ENCODE assay signal across 11 mouse cellular contexts in the genomic region with DNA sequence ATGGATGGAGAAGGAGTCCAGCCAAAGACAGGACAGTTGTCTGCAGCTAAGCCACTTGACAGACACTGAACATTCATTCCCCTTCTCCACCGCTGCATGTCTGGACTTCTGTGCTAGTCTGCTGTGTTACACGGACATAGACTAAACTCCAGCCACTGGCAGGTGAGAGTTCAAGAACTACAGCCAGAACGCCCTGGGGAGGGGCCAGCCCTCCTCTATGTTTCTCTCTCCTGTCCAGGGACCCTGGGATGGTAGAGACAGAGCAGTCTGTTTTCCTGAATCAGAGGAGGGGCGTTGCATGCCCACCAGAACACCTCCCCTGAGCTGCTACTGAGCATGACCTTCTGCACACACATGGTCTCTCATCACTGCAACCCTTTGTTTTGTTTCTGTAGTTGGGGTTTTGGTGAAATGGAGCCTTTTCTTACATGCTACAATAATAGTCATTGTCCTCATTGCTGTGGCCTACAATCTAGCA. TPM values are rescaled to one million over a fixed set of nuclear protein-coding genes. Genes with fewer than 3 reads are reported as not detected.
DNase-seq lines count a peak whose midpoint lies in the region; ATAC-seq lines count a peak whose summit lies in the region.
"Had no signal": no experiment of that assay in that cellular context is flagged by ENCODE, and none has a peak within 500 bp of the region (broad histone marks: within the 10 kb centered on the region; RNA-seq: fewer than 3 reads in every experiment).

No protein-coding gene starts in this region.

- H3K36me3 ChIP-seq in forebrain, embryonic 11.5 days (ENCODE audit: control insufficient read depth, insufficient read depth, low read length), result no peaks in the 10 kb centered on the region
- H3K36me3 ChIP-seq in forebrain, embryonic 16.5 days (ENCODE audit: control insufficient read depth, insufficient read depth), result no peaks in the 10 kb centered on the region
- no peaks in the 10 kb centered on the region for H3K36me3 ChIP-seq in intestine, embryonic 14.5 days (ENCODE audit: control insufficient read depth, insufficient read depth, low read length)
- no peaks in the 10 kb centered on the region for H3K36me3 ChIP-seq in neural tube, embryonic 14.5 days (ENCODE audit: control insufficient read depth, insufficient read depth, low read length)
- H3K36me3 ChIP-seq: embryonic facial prominence, embryonic 15.5 days had no signal

- DNase-seq in forebrain, embryonic 11.5 days (ENCODE audit: low spot score), result peak; percentile 54
- peak; percentile 10 for DNase-seq in kidney, postnatal 14 days
- DNase-seq in kidney, adult 11 months, result no peak
- DNase-seq in intestine, embryonic 14.5 days (ENCODE audit: low spot score), result no peak
- DNase-seq in layer of hippocampus, adult 9-11 months, result no peak
- no peak for DNase-seq in adrenal gland, postnatal 36 days
- DNase-seq: heart, adult 2 months had no signal

- no peaks in the 10 kb centered on the region for H3K9me3 ChIP-seq in forebrain, embryonic 11.5 days (ENCODE audit: control insufficient read depth, low read length)
- no peaks in the 10 kb centered on the region for H3K9me3 ChIP-seq in forebrain, embryonic 16.5 days (ENCODE audit: control insufficient read depth, low read length)
- no peaks in the 10 kb centered on the region for H3K9me3 ChIP-seq in intestine, embryonic 14.5 days (ENCODE audit: control insufficient read depth, low read length)
- H3K9me3 ChIP-seq in neural tube, embryonic 14.5 days (ENCODE audit: control insufficient read depth, low read length), result no peaks in the 10 kb centered on the region
- H3K9me3 ChIP-seq: embryonic facial prominence, embryonic 15.5 days had no signal

- H3K4me3 ChIP-seq in forebrain, embryonic 11.5 days (ENCODE audit: low read depth, low read length), result no peak overlapping the region
- no peak overlapping the region for H3K4me3 ChIP-seq in forebrain, embryonic 16.5 days (replicated peaks; ENCODE audit: low read length)
- no peak overlapping the region for H3K4me3 ChIP-seq in intestine, embryonic 14.5 days (ENCODE audit: low read depth, low read length)
- no peak overlapping the region for H3K4me3 ChIP-seq in neural tube, embryonic 14.5 days (ENCODE audit: low read depth, low read length)
- H3K4me3 ChIP-seq: embryonic facial prominence, embryonic 15.5 days; heart, adult 2 months had no signal

- H3K27ac ChIP-seq in forebrain, embryonic 11.5 days (ENCODE audit: low read depth, low read length), result peak overlapping the region; percentile 68; the same call in 1 of the 2 replicates
- no peak overlapping the region for H3K27ac ChIP-seq in forebrain, embryonic 16.5 days (ENCODE audit: low read length)
- peak overlapping the region; percentile 34; the same call in 1 of the 2 replicates for H3K27ac ChIP-seq in intestine, embryonic 14.5 days (ENCODE audit: low read depth)
- no peak overlapping the region for H3K27ac ChIP-seq in neural tube, embryonic 14.5 days (ENCODE audit: low read depth, low read length)
- H3K27ac ChIP-seq: embryonic facial prominence, embryonic 15.5 days; heart, adult 2 months had no signal

- no peak overlapping the region for H3K4me2 ChIP-seq in forebrain, embryonic 11.5 days (ENCODE audit: low read depth, low read length, severe bottlenecking)
- no peak overlapping the region for H3K4me2 ChIP-seq in forebrain, embryonic 16.5 days (ENCODE audit: low read length)
- H3K4me2 ChIP-seq in intestine, embryonic 14.5 days (ENCODE audit: low read length), result peak overlapping the region; percentile 4
- 0 out of 2 replicates have a peak overlapping the region, but pooled peaks have one; percentile 6 for H3K4me2 ChIP-seq in neural tube, embryonic 14.5 days (ENCODE audit: low read depth, low read length)
- H3K4me2 ChIP-seq: embryonic facial prominence, embryonic 15.5 days had no signal

- ATAC-seq in forebrain, embryonic 11.5 days (replicated peaks; ENCODE audit: low FRiP score), result no peak
- no peak for ATAC-seq in forebrain, embryonic 16.5 days
- ATAC-seq in intestine, embryonic 14.5 days (replicated peaks; ENCODE audit: low FRiP score, low TSS enrichment, low read depth), result no peak; the same call in 1 of the 2 replicates
- ATAC-seq in neural tube, embryonic 14.5 days (ENCODE audit: low read depth), result no peak

- H3K4me1 ChIP-seq in forebrain, embryonic 11.5 days (replicated peaks; ENCODE audit: control insufficient read depth, insufficient read depth, low read length), result peaks cover 14% of the 10 kb centered on the region
- peaks cover 8% of the 10 kb centered on the region for H3K4me1 ChIP-seq in forebrain, embryonic 16.5 days (replicated peaks; ENCODE audit: control insufficient read depth, insufficient read depth, low read length)
- peaks cover 15% of the 10 kb centered on the region for H3K4me1 ChIP-seq in intestine, embryonic 14.5 days (replicated peaks; ENCODE audit: control insufficient read depth, insufficient read depth, low read length)
- no peaks in the 10 kb centered on the region for H3K4me1 ChIP-seq in neural tube, embryonic 14.5 days (ENCODE audit: control insufficient read depth, insufficient read depth, low read length)

- H3K27me3 ChIP-seq in forebrain, embryonic 11.5 days (ENCODE audit: control insufficient read depth, insufficient read depth, low read length), result no peaks in the 10 kb centered on the region
- no peaks in the 10 kb centered on the region for H3K27me3 ChIP-seq in forebrain, embryonic 16.5 days (replicated peaks; ENCODE audit: control insufficient read depth, insufficient read depth, low read length)
- no peaks in the 10 kb centered on the region for H3K27me3 ChIP-seq in intestine, embryonic 14.5 days (replicated peaks; ENCODE audit: control insufficient read depth, insufficient read depth, low read length)
- no peaks in the 10 kb centered on the region for H3K27me3 ChIP-seq in neural tube, embryonic 14.5 days (ENCODE audit: control insufficient read depth, insufficient read depth, low read length)
- H3K27me3 ChIP-seq: embryonic facial prominence, embryonic 15.5 days; Patski had no signal

- 12% methylated on average over 4 of the region's 4 CpGs for WGBS in forebrain, embryonic 11.5 days
- WGBS in forebrain, embryonic 16.5 days, result 11% methylated on average over 4 of the region's 4 CpGs
- WGBS in intestine, embryonic 14.5 days, result 20% methylated on average over 4 of the region's 4 CpGs
- WGBS in neural tube, embryonic 14.5 days, result 29% methylated on average over 4 of the region's 4 CpGs

- H3K9ac ChIP-seq in forebrain, embryonic 11.5 days (ENCODE audit: low read length), result no peak overlapping the region
- no peak overlapping the region for H3K9ac ChIP-seq in forebrain, embryonic 16.5 days (replicated peaks; ENCODE audit: low read depth, low read length)
- H3K9ac ChIP-seq in intestine, embryonic 14.5 days (ENCODE audit: low read length), result no peak overlapping the region
- H3K9ac ChIP-seq in neural tube, embryonic 14.5 days (replicated peaks; ENCODE audit: low read depth, low read length), result no peak overlapping the region
- H3K9ac ChIP-seq: embryonic facial prominence, embryonic 15.5 days had no signal

RNA-seq across cellular contexts. Expression of a gene that starts 8.4 kb away (rescaled TPM):
- polyA plus RNA-seq in forebrain, embryonic 11.5 days (2014; fragmentation: Nextera tagmentation; extraction: Ambion mirVana), result 34.0 and 44.6 TPM in 2 replicates
- 34.9 and 35.0 TPM in 2 replicates for polyA plus RNA-seq in forebrain, embryonic 16.5 days (2015; fragmentation: Nextera tagmentation; extraction: Ambion mirVana)
- polyA plus RNA-seq in intestine, embryonic 14.5 days (2014; fragmentation: Nextera tagmentation; extraction: Ambion mirVana), result 38.9 and 41.6 TPM in 2 replicates
- polyA plus RNA-seq in neural tube, embryonic 14.5 days (2014; fragmentation: Nextera tagmentation; extraction: Ambion mirVana), result 48.1 and 53.1 TPM in 2 replicates
- 10 to 100 TPM; 61.7 to 95.9 TPM for total RNA-seq in adrenal gland, postnatal 36 days (2021)

Comparison
In these comparisons a context has a peak if more than half of its experiments do, and no peak if none do; other contexts are left out.
1. DNase-seq: peak in forebrain, embryonic 11.5 days (single experiment) and kidney, postnatal 14 days (single experiment); none in kidney, adult 11 months (single experiment), intestine, embryonic 14.5 days (single experiment), layer of hippocampus, adult 9-11 months (single experiment) and adrenal gland, postnatal 36 days (0 of 2).
2. H3K27ac ChIP-seq: peak in forebrain, embryonic 11.5 days (single experiment) and intestine, embryonic 14.5 days (single experiment); none in forebrain, embryonic 16.5 days (single experiment) and neural tube, embryonic 14.5 days (single experiment).
3. H3K4me2 ChIP-seq: peak in intestine, embryonic 14.5 days (single experiment) and neural tube, embryonic 14.5 days (single experiment); none in forebrain, embryonic 11.5 days (single experiment) and forebrain, embryonic 16.5 days (single experiment).